Mouse (Mus musculus): ENCODE measurements at regions not wholly inside any gene's neighbourhood (a gene's known extent, or its start where the extent isn't known, plus 50 kb on each side); places are given as distances from the start of the nearest gene placed in this dataset.

- Histone ChIP-seq H3K36me3 (ENCODE audit: control insufficient read depth, insufficient read depth, low read length) (no peaks in the 10 kb centered on the region), H3K4me2 (ENCODE audit: low read depth) (no peak overlapping the region), H3K9me3 (ENCODE audit: control insufficient read depth, low read length) (no peaks in the 10 kb centered on the region), H3K4me3 (ENCODE audit: low read depth, low read length) (no peak overlapping the region), H3K27ac (ENCODE audit: low read depth, low read length) (no peak overlapping the region), H3K9ac (ENCODE audit: low read length) (no peak overlapping the region), H3K27me3 (ENCODE audit: control insufficient read depth, insufficient read depth, low read length) (no peaks in the 10 kb centered on the region), H3K4me1 (ENCODE audit: control insufficient read depth, insufficient read depth, low read length) (no peaks in the 10 kb centered on the region)
- DNase-seq (ENCODE audit: low spot score) (no peak), ATAC-seq (ENCODE audit: insufficient read depth, low FRiP score, low TSS enrichment) (no peak)
- WGBS: 36% methylated on average over 1 of the region's 1 CpGs
Measured at GRCm38 (mm10) chr10:92081199-92081598, 641.0 kb downstream of the Nedd1 start.

DNA sequence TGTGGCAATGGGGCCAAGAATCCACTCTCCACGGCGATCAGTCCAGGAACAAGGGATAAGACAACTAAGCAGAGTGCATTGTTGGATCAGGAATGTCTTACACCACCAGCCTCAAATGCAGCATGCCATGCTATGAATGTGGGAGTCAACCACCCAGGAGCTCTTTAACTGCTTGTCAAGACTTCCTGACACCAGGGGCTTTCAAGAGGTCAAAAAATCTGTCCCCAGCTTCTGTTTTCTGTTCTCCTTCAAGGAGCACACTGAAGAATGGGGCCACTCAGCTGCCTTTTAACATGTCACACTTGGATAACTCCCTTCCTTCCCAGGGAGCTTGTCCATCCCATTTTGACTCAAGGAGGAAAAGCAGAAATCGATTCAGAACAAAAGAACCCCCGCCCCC is 642.8 kb downstream of the Nedd1 start:
- WGBS: 46% methylated on average over 4 of the region's 4 CpGs
- no peak overlapping the region for H3K4me2 ChIP-seq (ENCODE audit: low read depth)
- H3K9ac ChIP-seq (ENCODE audit: low read length): no peak overlapping the region
- peaks cover 9% of the 10 kb centered on the region for H3K4me1 ChIP-seq (ENCODE audit: control insufficient read depth, insufficient read depth, low read length)
- H3K4me3 ChIP-seq (ENCODE audit: low read depth, low read length): no peak overlapping the region
- no peaks in the 10 kb centered on the region for H3K9me3 ChIP-seq (ENCODE audit: control insufficient read depth, low read length)
- H3K27ac ChIP-seq (ENCODE audit: low read depth, low read length): no peak overlapping the region
- DNase-seq (ENCODE audit: low spot score): no peak
- no peaks in the 10 kb centered on the region for H3K36me3 ChIP-seq (ENCODE audit: control insufficient read depth, insufficient read depth, low read length)
- H3K27me3 ChIP-seq (ENCODE audit: control insufficient read depth, insufficient read depth, low read length): no peaks in the 10 kb centered on the region
- ATAC-seq (ENCODE audit: insufficient read depth, low FRiP score, low TSS enrichment): no peak

DNA sequence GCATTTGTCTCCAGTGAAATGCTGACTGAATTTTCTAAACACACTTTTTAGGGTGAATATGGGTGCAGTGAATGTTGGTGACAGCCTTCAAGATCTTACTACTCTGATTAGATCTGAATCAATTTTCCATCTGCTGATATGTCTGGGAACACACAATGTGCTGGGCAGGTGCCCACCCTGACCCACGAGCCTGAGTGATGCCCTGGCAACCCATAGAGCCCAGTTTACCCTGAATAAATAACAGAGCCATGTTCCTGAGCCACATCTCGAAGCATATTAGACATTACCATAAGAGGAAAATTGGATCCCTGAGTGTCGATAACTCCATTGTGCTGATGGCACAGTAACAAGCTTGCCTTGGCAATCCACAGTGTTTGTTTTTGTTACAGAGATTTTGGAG is 644.9 kb downstream of the Nedd1 start:
- no peak for ATAC-seq (ENCODE audit: insufficient read depth, low FRiP score, low TSS enrichment)

DNA sequence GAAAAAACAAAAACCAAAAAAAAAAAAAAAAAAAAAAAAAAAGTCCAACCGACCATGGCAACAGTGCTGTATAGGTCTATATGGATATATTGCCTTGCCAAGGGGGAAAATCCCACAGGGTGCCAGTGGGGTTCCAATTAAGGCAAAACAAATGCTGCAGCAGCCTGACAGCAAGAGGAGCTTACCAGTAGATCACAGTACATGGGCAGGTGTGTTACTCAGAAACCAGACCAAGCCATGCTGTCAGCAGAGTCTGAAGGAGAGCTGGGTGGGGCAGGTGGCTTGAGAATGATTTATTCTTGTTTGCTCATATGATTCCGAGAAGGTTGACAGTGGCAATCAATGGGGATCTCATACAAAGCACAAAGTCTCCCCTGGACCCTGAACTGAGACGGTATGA is 645.5 kb downstream of the Nedd1 start:
- H3K4me2 ChIP-seq (ENCODE audit: low read depth): no peak overlapping the region
- H3K36me3 ChIP-seq (ENCODE audit: control insufficient read depth, insufficient read depth, low read length): no peaks in the 10 kb centered on the region
- H3K9me3 ChIP-seq (ENCODE audit: control insufficient read depth, low read length): no peaks in the 10 kb centered on the region
- WGBS: 25% methylated on average over 3 of the region's 3 CpGs
- peaks cover 13% of the 10 kb centered on the region for H3K4me1 ChIP-seq (ENCODE audit: control insufficient read depth, insufficient read depth, low read length)
- ATAC-seq (ENCODE audit: insufficient read depth, low FRiP score, low TSS enrichment) (peak; percentile 49), DNase-seq (ENCODE audit: low spot score) (peak; percentile 31)
- H3K9ac ChIP-seq (ENCODE audit: low read length): no peak overlapping the region
- no peaks in the 10 kb centered on the region for H3K27me3 ChIP-seq (ENCODE audit: control insufficient read depth, insufficient read depth, low read length)
- H3K4me3 ChIP-seq (ENCODE audit: low read depth, low read length): no peak overlapping the region
- no peak overlapping the region for H3K27ac ChIP-seq (ENCODE audit: low read depth, low read length)

More for the DNA sequence above, 644.9 kb downstream of the Nedd1 start:
- H3K4me2 ChIP-seq (ENCODE audit: low read depth): no peak overlapping the region
- H3K36me3 ChIP-seq (ENCODE audit: control insufficient read depth, insufficient read depth, low read length): no peaks in the 10 kb centered on the region
- H3K9me3 ChIP-seq (ENCODE audit: control insufficient read depth, low read length): no peaks in the 10 kb centered on the region
- 76% methylated on average over 3 of the region's 3 CpGs for WGBS
- H3K9ac ChIP-seq (ENCODE audit: low read length): no peak overlapping the region
- DNase-seq (ENCODE audit: low spot score): no peak
- H3K27ac ChIP-seq (ENCODE audit: low read depth, low read length): no peak overlapping the region
- no peaks in the 10 kb centered on the region for H3K27me3 ChIP-seq (ENCODE audit: control insufficient read depth, insufficient read depth, low read length)
- peaks cover 13% of the 10 kb centered on the region for H3K4me1 ChIP-seq (ENCODE audit: control insufficient read depth, insufficient read depth, low read length)
- H3K4me3 ChIP-seq (ENCODE audit: low read depth, low read length): no peak overlapping the region

GRCm38 (mm10) chr10:92075469-92075868 is 646.8 kb downstream of the Nedd1 start:
- no peak overlapping the region for H3K9ac ChIP-seq (ENCODE audit: low read length)
- H3K27ac ChIP-seq (ENCODE audit: low read depth, low read length): peak overlapping the region; percentile 39; the same call in 1 of the 2 replicates
- H3K36me3 ChIP-seq (ENCODE audit: control insufficient read depth, insufficient read depth, low read length): no peaks in the 10 kb centered on the region
- H3K4me1 ChIP-seq (ENCODE audit: control insufficient read depth, insufficient read depth, low read length): peaks cover 13% of the 10 kb centered on the region
- whole genome bisulfite sequencing: 51% methylated on average over 8 of the region's 8 CpGs
- no peaks in the 10 kb centered on the region for H3K27me3 ChIP-seq (ENCODE audit: control insufficient read depth, insufficient read depth, low read length)
- DNase-seq (ENCODE audit: low spot score) (no peak), ATAC-seq (ENCODE audit: insufficient read depth, low FRiP score, low TSS enrichment) (no peak)
- no peak overlapping the region for H3K4me3 ChIP-seq (ENCODE audit: low read depth, low read length)
- H3K9me3 ChIP-seq (ENCODE audit: control insufficient read depth, low read length): no peaks in the 10 kb centered on the region
- no peak overlapping the region for H3K4me2 ChIP-seq (ENCODE audit: low read depth)

GRCm38 (mm10) chr10:92074698-92075394 is 647.4 kb downstream of the Nedd1 start:
- Histone ChIP-seq H3K27ac (ENCODE audit: low read depth, low read length) (0 out of 2 replicates have a peak overlapping the region, but pooled peaks have one; percentile 39), H3K9ac (ENCODE audit: low read length) (no peak overlapping the region), H3K36me3 (ENCODE audit: control insufficient read depth, insufficient read depth, low read length) (no peaks in the 10 kb centered on the region), H3K4me3 (ENCODE audit: low read depth, low read length) (no peak overlapping the region), H3K9me3 (ENCODE audit: control insufficient read depth, low read length) (no peaks in the 10 kb centered on the region), H3K4me1 (ENCODE audit: control insufficient read depth, insufficient read depth, low read length) (peaks cover 13% of the 10 kb centered on the region), H3K27me3 (ENCODE audit: control insufficient read depth, insufficient read depth, low read length) (no peaks in the 10 kb centered on the region), H3K4me2 (ENCODE audit: low read depth) (no peak overlapping the region)
- ATAC-seq (ENCODE audit: insufficient read depth, low FRiP score, low TSS enrichment) (no peak), DNase-seq (ENCODE audit: low spot score) (no peak)
- WGBS: 78% methylated on average over 11 of the region's 11 CpGs

DNA sequence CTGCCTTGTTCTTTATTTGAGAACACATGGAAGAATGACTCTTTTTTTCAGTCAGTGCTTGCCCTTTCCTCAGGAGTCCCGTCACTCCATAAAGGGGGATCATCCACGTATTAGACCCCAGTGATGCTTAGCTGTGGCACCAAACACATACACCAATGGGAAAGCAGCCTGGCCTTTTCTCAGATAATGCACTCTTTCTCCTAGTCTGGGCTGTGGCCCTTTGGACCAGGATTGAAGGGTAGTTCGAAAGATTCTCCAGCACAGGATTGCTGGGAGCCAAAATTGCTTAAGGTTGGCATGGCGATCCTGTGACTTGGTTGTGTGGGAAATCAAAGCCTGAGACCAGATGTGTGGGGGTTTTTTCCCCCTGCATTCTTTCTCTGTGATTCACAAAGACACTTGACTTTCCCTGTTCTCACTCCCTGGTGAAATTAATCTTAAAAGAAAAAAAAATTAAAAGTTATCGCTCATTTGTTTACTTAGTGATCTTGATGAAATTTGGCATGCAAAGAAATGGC is 648.3 kb downstream of the Nedd1 start:
- WGBS: 40% methylated on average over 5 of the region's 5 CpGs
- no peak overlapping the region for H3K27ac ChIP-seq (ENCODE audit: low read depth, low read length)
- no peaks in the 10 kb centered on the region for H3K36me3 ChIP-seq (ENCODE audit: control insufficient read depth, insufficient read depth, low read length)
- H3K4me2 ChIP-seq (ENCODE audit: low read depth): no peak overlapping the region
- peak; percentile 46 for ATAC-seq (ENCODE audit: insufficient read depth, low FRiP score, low TSS enrichment)
- no peaks in the 10 kb centered on the region for H3K27me3 ChIP-seq (ENCODE audit: control insufficient read depth, insufficient read depth, low read length)
- H3K4me1 ChIP-seq (ENCODE audit: control insufficient read depth, insufficient read depth, low read length): peaks cover 13% of the 10 kb centered on the region
- H3K9ac ChIP-seq (ENCODE audit: low read length): no peak overlapping the region
- no peak overlapping the region for H3K4me3 ChIP-seq (ENCODE audit: low read depth, low read length)
- DNase-seq (ENCODE audit: low spot score): peak; percentile 43
- no peaks in the 10 kb centered on the region for H3K9me3 ChIP-seq (ENCODE audit: control insufficient read depth, low read length)

DNA sequence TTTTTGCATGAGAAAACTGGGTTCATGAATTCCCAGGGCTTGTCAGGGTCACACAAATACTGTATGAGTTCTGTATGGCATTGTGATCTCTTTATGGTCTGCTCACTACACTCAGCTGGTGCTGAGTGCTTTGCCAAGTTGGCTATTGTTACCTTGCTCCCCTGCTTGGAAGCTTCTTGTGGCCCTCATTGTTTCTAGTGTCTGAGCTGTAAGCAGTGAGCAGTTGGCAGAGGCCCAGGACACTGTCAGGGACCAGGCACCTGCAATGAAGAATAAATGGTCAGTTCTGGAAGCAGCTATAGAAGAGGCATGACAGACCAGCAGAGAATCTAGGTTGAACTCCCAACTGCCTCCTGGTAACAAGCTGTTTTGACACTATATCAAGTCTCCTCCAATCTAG is 677.4 kb downstream of the Nedd1 start:
- no peaks in the 10 kb centered on the region for H3K4me1 ChIP-seq (ENCODE audit: control insufficient read depth, insufficient read depth, low read length)
- H3K9me3 ChIP-seq (ENCODE audit: control insufficient read depth, low read length): no peaks in the 10 kb centered on the region
- no peaks in the 10 kb centered on the region for H3K36me3 ChIP-seq (ENCODE audit: control insufficient read depth, insufficient read depth, low read length)
- no peak overlapping the region for H3K27ac ChIP-seq (ENCODE audit: low read depth, low read length)
- DNase-seq (ENCODE audit: low spot score): no peak
- no peaks in the 10 kb centered on the region for H3K27me3 ChIP-seq (ENCODE audit: control insufficient read depth, insufficient read depth, low read length)
- H3K4me2 ChIP-seq (ENCODE audit: low read depth): no peak overlapping the region
- no peak overlapping the region for H3K4me3 ChIP-seq (ENCODE audit: low read depth, low read length)
- no peak for ATAC-seq (ENCODE audit: insufficient read depth, low FRiP score, low TSS enrichment)
- no peak overlapping the region for H3K9ac ChIP-seq (ENCODE audit: low read length)

- Histone ChIP-seq H3K9ac (ENCODE audit: low read length) (no peak overlapping the region), H3K27me3 (ENCODE audit: control insufficient read depth, insufficient read depth, low read length) (no peaks in the 10 kb centered on the region), H3K9me3 (ENCODE audit: control insufficient read depth, low read length) (no peaks in the 10 kb centered on the region), H3K36me3 (ENCODE audit: control insufficient read depth, insufficient read depth, low read length) (no peaks in the 10 kb centered on the region), H3K4me3 (ENCODE audit: low read depth, low read length) (no peak overlapping the region), H3K4me2 (ENCODE audit: low read depth) (no peak overlapping the region), H3K4me1 (ENCODE audit: control insufficient read depth, insufficient read depth, low read length) (no peaks in the 10 kb centered on the region), H3K27ac (ENCODE audit: low read depth, low read length) (no peak overlapping the region)
- ATAC-seq (ENCODE audit: insufficient read depth, low FRiP score, low TSS enrichment) (no peak), DNase-seq (ENCODE audit: low spot score) (no peak)
- 77% methylated on average over 3 of the region's 3 CpGs for WGBS
Measured at GRCm38 (mm10) chr10:92036176-92036575, 686.0 kb downstream of the Nedd1 start.

All from neural tube, embryonic 11.5 days (tissue).